Mouse (Mus musculus) urinary bladder, postnatal 36 days (tissue): Measurements from ENCODE around the gene Ttyh3.

ENCODE experiments used
- DNase-seq, 2 experiments: peaks; one replicate each; pipeline ENCODE4 v3.0.0; 2022; ENCODE audit warnings: low spot score in 2 of 2, mixed read lengths in 1 of 2

Ttyh3 gene

GRCm38 (mm10) chr5:140610273-140611011 is 38.4 kb downstream of the Ttyh3 start:
- DNase-seq: peak; percentile 55 to 71

GRCm38 (mm10) chr5:140609511-140610272 is 39.1 kb downstream of the Ttyh3 start:
- DNase-seq: no peak

DNA sequence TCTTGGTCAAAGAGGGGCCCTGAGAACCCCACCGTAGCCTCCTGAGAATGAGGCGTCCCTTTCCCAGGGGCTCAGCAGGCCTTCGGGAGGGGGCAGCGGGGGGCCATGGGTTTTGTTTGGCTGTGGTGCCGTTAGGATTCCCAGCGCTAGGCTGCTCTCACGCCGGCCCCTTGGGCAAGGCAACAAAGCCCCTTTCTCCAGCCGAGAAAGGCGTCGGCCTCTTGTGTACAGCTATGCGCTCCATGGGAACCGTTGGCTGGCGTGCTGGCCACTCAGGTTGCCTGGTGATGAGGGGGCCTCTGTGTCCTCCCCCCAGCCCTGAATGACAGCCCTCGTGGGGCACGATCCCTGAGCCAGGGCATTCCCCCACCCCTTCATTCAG is 40.2 kb downstream of the Ttyh3 start:
- no peak for DNase-seq

DNA sequence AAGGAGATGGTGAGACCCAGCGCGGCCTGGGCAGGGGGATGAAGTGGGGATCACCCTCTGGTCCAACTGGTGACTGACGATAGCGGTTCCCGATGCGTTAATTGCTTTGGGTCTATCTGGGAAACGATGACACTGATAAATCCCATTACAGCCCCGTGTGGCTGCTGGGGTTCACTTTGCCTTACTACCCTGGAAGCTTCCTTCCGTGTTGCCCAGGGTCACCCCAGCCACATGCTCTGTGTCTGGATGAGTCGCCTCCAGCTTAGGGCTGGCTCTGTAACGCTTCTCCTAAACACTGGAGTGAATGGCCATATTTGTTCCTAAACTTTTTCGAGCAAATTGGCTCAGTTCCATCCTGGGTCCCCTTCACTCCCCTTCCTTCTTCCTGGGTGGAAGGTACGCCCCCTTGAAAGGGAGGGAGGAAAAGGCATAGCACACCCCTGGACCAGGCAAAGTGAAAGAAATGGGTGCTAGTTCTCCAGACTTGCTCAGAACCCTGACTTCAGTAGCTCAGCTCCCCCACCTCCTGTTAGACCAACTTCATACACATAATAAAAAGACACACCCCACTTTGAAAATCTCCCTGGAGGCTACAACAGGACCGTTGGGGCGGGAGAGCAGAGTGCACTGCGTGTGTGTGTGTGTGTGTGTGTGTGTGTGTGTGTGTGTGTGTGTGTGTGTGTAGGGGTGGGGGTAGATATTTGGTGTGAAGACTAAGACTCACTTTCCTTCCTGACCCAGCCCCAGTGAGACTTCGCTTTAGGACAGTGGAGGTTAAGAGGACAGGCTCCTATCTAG is 40.8 kb downstream of the Ttyh3 start:
- DNase-seq: no peak

GRCm38 (mm10) chr5:140607001-140607835 is 41.6 kb downstream of the Ttyh3 start, which contains the start of gene Lfng:
TSS of gene Lfng (plus strand) at chr5:140607320.
- DNase-seq: peak; percentile 90 to 93

DNA sequence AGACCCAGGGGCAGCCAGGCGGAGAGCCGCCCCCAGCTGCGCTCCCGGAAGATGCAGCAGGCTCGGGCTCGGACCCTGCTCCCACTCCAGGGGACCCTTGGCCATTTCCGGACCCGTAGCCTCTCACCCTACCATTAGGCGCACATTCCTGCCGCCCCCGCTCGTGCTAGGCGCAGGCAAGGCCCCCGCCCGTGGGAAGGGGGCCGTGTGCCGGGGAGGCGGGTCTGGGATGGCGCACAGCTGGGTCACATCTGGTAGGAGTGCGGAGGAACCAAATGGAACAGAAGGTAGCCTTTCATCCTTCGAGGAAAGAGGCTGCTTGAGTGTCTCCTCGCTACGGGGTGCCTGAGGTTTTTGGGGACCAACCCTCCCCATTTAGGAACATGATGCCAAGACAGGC is 42.4 kb downstream of the Ttyh3 start:
- no peak for DNase-seq

DNA sequence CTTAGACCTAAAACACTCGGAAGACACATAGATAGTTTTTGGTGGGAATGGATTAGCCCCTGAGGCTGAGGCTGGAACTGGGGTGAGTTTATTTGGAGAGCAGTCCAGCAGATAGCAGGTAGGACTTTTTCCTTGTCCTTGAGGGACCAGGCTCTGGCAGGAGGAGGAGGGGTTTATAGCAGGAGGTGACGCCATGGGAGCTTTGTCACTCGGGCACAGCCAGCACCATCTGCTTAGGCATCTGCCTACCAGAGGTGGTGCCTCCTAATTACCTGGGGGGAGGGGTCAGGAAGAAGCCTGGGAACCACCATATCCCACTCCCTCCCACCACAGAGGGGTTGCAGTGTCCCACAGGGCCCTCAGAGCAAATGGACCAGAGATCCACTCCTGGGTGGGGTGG is 43.6 kb downstream of the Ttyh3 start:
- DNase-seq: no peak

GRCm38 (mm10) chr5:140604386-140604785 is 44.4 kb downstream of the Ttyh3 start:
- no peak for DNase-seq

DNA sequence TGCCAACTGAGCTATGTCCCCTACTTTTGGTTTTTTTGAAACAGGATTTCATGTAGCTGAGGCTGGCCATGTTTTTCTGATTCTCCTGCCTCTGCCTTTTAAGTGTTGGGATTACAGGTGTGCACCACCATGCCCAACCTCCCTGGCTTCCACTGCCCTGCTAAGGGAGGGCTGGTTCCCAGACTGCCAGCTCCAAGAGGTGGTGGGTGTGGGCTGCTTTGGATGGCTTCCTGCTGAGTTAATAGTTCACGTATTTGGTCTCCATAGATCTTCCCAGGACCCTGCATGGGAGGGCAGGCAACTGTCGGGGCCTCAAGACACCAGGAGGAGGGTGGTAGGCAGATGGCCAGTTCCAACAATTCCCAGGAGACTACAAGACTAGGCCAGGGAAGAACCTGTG is 46.3 kb downstream of the Ttyh3 start:
- no peak for DNase-seq

DNA sequence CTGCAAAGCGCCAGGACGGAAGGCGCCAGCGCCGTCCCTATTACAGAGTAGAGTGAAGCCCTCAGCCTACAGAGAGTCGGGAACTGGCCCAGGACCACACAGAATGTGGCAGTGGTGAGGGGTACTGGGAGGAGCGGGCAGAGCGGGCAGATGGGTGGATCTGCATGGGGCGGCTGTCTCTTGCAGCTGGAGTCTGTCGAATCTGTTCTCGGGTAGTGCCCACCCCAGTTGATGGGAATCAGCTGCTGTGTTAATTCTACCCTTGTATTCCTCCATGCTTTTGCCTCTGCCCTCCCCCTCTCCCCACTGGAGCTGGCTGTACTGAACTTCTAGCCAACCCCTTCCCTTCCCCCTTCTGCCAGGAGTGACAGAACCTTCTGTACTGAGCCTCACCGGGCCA is 47.1 kb downstream of the Ttyh3 start:
- DNase-seq: no peak

GRCm38 (mm10) chr5:140599939-140600338 is 48.9 kb downstream of the Ttyh3 start:
- no peak for DNase-seq

DNA sequence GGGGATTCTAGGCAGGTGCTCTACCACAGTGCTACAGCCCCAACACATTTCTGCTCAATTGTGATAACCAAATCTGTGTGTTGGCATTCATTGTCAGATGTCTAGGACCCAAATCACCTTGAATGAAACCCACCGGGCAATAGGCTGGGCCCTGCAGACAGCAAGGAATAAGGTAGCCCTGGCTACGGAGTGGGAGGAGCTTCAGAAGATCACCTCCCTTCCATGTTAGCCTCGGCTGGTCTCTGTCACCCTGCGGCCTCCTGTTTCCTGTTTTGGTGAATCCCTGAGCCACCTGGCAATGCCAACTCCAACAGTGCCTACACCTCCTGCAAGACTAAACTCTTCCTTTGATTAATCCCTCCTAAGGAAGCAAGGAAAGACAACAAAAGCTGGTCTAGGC is 51.0 kb downstream of the Ttyh3 start:
- DNase-seq: no peak

DNA sequence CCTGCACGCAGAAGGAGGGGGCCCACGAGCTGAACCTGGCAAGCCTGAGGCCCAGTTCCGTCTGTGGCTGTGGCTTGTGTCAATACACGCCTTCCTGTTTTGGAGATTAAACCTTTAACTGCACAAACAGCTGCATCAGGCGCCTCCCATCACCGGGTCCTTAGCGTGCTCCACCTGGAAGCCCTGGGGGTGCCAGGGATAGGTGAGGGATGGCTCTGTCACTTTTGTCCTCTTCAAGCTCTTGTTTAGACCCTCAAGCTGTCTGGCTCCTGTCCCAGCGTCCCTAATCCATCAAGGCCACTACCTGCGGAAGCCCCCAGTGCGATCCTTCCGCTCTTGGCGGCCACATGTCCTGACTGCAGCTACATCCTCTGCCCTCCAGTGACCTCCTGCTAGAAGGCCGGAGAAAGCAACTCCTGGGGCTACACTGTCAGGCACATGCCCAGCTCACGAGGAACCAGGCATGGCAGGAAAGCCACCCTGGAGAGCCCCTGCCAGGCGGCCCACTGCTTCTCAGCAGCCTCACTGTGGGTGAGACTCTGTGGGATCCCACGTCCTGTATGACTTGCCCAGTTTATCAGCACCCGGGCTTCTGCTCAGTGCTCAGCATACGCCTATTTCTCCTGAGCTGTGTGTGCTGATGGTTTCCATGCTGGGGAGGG is 51.8 kb downstream of the Ttyh3 start:
- DNase-seq: peak in 1 of 2 experiments; percentile 36

- DNase-seq: no peak
Observed at GRCm38 (mm10) chr5:140596426-140596825, 52.4 kb downstream of the Ttyh3 start.

DNA sequence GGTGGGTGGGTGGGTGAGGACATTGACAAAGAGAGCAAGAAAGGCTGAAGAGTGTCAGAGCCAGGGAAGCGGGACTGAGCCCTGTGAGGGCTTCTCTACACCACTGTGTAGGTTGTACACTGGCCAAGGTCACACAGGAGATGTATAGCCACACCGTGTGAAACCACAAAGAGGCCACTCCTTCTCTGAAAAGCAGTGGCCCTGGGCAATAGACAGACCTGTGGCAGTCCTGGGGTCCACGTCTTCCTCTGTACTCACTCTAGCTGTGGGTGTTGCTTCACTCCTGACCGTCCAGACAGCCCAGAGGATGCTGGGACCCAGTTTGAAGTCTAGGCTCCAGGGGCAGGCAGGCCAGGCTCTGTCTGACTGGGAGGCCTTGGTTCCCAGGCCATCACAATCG is 54.0 kb downstream of the Ttyh3 start:
- DNase-seq: no peak

DNA sequence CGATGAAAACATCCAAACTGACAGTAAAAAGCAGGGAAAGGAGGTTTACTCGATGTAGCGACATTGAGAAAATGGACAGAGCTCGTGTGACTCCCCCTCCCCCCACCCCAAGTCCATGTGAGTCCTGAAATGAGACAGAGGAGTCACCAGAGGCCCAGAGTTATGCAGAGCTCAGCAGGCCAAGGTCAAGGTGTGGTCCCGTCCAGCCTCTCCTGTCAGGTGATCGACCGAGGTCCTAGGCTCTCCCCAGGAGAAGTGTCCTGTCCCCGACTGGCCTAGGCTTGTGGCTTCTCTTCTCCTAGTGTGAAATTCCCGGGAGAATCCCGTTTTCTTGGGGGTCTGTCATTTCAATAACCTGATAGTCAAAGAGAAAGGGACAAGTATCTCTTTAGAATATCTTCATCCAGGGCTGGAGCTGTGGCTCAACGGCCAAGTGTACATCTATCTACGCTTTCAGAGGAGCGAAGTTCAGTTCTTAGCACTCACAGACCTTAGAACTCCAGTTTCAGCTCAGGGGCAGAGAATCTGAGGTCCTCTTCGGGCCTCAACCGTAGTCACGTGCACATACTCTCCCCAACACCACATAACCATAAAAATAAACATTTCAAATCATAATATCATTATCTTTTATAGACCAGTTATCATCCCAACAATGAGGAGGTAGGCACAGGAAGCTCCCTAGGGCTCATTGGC is 59.6 kb downstream of the Ttyh3 start:
- no peak for DNase-seq

DNA sequence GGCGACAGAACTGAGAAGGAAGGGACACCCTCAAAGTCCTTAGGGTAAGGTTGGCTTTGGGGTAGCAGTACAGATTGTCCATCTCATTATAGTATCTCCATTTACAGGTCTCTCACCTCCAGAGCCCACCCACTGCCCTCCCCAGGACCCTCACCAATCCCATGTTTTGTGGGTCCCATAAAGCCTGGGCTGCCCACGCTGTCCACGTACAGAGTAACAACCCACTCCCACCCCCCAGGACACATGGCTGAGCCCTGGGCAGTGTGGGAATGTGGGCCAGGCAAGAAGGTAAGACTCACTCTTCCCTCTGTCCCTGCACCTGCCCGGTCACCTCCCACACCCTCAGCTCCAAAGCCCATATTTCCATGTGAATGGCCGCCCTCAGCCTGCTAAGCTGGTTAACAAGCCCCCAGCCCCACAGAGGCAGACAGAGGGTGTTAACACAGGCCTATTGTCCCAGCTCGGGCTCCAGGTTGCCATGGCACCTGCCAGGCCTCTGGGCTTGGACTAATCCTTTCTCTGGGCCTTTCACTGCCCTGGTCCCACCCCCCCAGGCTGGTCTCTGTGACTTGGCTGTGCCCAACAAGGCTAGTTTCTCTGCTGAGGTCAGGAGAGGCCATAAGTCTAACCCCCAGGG is 65.0 kb downstream of the Ttyh3 start:
- no peak for DNase-seq

GRCm38 (mm10) chr5:140582995-140583731 is 65.7 kb downstream of the Ttyh3 start:
- no peak for DNase-seq

DNA sequence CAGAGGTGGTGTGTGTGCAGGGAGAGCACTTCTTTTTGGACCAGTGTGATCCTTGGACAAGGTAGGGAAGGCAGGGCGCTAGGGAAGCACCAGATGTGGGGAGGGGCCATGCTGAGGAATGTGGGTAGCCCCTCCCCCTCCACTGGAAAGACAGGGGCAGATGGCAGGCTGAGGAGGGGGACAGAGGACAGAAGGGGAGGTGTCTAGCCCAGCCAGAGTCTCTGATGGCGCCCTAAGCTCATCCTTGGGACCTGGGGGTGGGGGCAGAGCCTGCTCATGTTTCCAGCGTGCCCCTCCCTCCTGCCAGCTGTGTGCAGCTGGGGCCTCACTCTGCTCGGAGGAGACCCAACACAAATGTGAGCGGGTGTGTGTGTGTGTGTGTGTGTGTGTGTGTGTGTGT is 67.3 kb downstream of the Ttyh3 start:
- DNase-seq: no peak
